Mouse (Mus musculus): Measurements from ENCODE around the gene Mier2.

Mier2 gene

DNA sequence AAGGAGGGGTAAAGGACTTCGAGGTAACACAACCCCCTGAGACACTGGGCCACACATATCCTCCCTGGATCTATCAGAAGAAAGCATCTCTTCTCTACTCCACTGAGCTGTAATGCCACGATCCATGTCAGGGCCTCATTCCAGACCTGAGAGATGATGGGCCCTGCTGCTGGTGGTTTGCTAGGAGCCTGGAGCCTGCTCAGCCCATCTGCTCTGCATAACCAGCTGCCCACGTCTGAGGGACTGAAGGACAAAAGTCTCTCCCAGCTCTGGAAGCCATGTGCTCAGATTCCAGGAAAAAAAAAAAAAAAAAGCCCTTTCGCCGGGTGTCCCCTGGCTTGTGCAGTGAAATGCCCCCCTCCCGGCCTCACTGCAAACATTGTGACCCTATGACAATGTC, 20.8 kb upstream of the Mier2 start:
- no peak for DNase-seq (ENCODE audit: low read depth, low spot score)

DNA sequence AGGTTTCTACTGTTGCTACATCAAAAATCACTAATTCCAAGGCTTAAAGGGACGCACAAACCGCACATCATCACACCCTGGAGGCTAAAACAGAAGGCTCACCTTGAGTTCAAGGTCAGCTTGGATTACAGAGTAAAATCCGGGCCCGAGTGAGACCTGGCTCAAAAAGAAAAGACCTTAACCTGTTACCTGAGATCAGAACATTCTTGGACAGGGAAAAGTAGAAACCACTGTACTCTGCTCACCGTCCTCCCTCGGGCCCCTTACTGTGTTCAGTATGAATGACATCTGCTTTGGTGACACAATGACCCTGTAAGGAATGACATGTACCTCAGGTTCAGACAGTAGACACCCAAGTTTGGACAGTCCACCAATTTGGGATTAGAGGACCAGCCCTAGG, 19.8 kb upstream of the Mier2 start:
- DNase-seq (ENCODE audit: low read depth, low spot score), result no peak

DNA sequence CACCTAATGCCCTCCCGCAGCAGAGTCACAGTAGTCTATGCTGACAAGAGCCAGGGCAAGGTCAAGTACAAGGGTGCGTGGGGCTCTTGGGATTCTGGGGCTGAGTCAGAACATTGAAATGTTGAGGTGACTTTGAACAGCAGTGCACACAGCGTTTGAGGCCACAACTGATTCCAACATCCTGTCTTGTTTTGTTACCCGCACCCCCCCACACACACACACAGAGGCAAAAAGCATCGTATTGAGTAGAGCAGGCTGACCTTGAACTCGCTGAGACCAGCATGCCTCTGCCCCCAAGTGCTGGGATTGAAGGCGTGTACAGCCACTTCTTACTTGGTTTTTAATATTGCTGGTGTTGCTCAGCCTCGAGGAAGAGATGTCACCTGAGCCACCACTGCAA, 19.4 kb upstream of the Mier2 start:
- DNase-seq (ENCODE audit: low read depth, low spot score), result peak; percentile 40

DNA sequence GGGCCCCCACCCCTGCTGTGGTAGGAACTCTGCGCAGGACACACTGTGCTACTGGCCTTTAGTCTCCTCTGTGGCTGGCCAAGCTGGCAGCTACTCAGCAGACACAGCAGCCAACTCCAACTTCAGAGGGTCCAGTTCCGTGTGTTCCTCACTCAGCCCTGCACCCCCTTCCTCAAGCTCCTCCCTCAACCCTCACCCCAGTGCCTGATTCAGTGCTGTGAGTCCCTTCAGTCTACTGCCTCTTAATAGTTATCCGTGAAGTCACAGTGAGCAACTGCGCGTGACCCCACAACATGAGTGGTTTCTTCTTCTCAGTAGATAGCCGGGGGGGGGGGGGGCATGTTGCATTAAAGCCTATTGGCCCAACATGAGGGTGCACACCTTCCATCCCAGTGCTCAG, 18.6 kb upstream of the Mier2 start:
- no peak for DNase-seq (ENCODE audit: low read depth, low spot score)

DNA sequence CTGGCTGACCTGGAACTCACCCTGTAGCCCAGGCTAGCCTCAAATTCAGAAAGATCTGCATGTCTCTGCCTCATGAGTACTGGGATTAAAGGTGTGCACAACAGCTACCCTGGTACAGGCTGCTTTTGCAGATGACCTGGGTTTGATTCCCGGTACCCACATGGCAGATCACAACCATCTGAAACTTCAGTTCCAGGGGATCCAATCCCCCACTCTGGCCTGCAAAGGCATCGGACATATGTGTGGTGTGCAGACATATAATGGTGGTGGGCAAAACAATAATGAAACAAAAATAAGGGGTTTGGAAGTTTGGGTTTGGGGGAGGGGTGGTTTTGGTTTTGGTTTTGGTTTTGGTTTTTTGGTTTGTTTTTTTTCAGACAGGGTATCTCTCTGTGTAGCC, 16.3 kb upstream of the Mier2 start:
- no peak for DNase-seq (ENCODE audit: low read depth, low spot score)

DNA sequence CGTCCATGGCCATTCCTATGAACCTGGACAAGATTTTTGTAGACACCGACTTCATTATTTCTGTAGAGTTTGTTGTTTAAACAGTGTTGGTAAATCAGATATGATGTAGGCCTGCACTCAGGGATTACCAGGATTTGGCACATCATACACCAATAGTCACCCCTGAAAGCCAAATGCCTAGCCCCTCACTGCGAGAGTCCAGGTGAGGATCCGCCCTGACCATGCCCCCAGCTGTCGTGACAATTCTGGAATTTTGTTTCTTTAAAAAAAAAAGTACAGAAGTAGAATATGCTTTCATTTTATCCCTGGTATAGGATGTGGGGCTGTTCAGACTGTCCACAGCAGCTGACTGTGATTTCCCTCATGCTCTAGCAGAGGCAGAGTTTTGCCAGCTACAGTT, 14.9 kb upstream of the Mier2 start:
- DNase-seq (ENCODE audit: low read depth, low spot score), result no peak

DNA sequence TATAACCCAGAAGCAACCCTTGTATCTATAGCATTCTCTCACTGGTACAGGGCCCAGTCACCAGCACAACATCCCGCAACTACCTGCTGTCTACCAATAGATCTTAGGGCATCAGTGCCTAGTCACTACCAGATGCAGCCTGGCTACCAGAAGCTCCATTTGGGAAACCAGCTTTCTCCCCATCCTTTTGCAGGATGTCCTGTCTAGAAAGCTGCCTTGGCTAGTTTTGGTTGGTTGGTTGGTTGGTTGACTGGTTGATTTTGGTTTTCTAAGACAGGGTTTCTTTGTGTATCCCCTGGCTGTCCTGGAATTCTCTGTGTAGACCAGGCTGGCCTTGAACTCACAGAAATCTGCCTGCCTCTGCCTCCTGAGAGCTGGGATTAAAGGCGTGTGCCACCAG, 4.7 kb upstream of the Mier2 start:
- no peak for DNase-seq (ENCODE audit: low read depth, low spot score)

DNA sequence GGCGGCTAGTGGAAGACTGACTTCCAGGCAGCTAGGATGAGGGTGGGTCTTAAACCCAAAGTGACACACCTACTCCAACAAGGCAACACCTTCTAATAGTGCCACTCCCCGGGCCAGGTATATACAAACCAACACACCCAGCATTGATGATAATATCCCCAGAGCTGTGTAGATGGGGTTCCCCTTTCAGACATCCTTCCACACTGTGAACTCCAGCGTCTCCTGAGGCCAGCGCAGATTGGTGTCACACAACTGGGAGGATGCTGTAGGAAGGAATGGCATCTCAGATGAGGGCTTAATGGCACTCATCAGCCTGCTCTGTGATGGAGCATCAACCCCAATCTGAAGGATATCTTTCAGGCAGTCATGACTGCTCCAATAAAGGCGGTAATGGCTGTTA, 2.5 kb upstream of the Mier2 start:
- DNase-seq (ENCODE audit: low read depth, low spot score), result no peak

DNA sequence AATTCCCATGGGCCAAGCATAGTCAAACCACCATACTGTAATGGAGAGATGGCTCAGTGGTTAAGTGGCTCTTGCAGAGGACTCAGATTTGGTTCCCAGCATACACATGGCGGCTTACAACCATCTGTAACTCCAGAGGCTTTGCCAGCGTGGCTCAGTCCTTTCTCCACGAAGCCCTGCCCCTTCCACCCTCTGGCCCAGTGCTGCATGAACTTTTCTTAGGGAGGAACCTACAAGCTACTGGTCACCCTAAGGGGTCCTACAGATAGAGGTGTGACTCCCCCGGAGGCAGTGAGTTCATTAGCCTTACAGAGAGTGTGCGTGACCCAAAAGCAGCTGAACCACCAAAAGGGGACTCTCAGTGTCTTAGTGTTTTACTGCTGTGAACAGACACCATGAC, 2.0 kb upstream of the Mier2 start:
- no peak for DNase-seq (ENCODE audit: low read depth, low spot score)

DNA sequence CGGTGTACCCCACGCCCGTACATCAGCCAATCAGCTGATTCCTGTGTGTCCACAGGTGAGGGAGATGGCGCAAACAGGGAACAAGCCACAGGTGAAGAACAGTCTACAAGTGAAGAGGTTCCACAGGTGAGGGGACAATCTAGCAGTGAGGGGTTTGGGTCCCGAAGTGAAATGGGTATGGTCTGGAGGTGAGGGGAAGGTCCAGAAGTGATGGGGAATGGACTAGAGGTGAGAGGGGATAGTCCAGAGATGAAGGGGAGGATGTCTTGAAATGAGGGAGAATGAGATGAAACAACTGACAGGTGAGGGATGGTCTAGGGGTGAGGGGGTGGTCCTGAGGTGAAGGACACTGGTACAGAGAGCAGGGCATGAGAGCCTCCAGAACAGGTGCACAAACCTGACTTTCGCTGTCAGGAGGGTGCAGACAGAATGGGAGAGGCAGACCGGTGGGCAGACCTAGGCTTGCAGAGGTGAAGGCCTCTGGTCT, 282 bp upstream of the Mier2 start:
- DNase-seq (ENCODE audit: low read depth, low spot score), result no peak

DNA sequence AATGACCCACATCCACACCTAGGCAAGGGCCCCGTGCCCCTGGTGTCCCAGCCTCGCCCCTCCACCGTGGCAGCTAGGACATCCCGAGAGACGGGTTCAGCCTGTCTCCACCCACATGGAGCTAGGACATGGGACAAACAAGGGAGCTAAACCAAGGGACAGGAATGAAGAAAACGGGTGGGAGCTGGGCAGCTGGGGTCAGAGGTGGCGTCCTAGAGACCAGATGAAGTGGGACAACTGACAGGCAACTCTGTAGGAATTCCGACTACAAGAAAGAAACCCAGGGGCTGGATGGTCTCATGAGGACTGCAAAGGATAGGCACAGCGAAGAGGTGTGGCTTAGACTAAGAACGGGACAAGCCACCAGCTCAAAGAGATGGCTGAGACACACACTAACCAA, 1.3 kb downstream of the Mier2 start:
- no peak for DNase-seq (ENCODE audit: low read depth, low spot score)

DNA sequence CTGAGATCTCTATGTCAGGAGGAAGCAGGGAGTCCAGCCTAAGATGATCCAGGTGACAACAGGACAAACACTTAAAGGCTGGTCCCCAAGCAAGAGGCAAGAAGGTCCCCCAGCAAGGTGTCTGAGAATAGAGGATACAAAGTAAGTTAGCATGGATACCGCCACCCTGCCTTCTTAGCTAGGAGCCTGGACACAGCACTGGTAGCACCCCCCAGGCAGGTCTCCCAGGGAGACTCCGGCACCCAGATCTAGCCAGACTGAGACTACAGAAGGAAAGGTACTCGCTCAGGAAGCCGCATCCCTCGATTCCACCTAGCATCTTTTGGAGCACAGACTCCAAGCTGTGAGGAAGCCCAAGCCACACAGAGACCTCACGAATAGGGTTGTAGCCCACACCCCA, 1.8 kb downstream of the Mier2 start:
- DNase-seq (ENCODE audit: low read depth, low spot score), result no peak

DNA sequence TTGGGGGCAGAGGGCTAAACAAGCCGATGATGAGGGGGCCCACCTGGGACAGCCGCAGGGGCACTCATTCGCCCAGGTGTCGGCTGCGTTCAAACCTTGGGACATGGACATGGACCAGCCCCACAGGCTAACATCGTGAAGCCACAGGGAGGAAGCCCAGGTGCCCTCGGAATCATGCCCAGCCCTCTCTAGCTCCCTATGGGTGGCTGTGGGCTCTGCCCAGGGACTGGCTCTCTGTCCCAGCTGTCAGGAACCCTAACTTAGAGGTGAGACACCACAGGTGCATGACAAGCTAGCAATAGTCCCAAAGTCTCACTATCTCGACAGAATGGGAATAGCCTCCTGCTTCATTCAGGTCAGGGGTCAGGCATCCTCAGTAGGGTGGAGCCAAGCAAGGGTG, 2.5 kb downstream of the Mier2 start:
- no peak for DNase-seq (ENCODE audit: low read depth, low spot score)

DNA sequence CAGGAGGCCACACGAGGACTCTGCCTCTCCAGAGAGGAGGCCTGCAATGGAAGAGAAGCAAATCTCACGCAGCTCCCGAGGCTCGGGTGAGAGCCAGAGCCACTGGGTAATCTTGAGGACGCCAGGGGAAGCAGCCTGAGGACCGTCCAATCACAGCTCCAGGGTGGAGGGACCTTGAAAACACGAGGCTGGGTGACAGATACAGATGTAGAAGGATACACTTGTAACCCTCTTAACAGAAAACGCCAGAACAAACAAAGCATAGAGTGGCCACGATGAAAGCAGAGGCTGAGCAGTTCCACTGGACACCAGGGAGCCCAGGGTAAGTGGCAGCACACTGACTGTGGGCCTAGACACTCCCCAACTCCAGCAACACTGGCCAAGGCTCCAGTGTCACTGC, 4.6 kb downstream of the Mier2 start:
- no peak for DNase-seq (ENCODE audit: low read depth, low spot score)

DNA sequence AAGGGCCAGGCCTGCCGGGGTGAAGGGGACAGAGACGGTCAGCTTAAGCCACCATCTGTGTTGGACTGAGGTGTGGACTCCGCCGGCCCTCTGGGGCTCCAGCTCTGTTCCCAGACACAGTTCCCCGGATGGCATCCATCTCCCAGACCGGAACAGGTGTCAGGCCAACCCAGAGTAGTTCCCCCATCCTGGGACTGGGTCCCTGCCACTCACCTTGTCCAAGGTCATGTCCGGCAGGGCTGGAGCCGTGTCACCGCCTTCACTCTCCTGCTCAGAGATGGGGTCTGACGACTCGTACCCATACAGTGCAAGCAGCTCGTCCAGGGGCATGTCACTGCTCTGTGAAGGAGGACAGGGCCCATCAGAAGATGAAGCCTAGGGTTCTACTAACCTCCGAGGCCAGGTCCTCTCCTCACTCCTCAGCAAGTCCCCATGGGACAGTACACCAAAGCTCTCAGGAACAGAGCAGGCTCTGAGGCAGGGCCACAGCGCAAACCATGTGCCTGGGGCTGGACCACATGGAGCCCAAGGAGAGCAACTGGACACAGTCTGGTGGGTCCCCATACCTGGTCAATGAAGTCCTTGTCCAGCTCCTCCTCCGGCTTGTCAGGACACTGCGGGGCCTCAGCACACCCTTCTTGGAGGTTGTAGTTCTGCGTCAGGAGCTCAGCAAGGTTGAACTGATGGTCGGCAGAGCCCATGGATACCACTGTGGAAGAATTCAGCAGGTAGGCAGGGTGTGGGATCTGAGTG, 5.9 kb downstream of the Mier2 start:
- no peak for DNase-seq (ENCODE audit: low read depth, low spot score)

DNA sequence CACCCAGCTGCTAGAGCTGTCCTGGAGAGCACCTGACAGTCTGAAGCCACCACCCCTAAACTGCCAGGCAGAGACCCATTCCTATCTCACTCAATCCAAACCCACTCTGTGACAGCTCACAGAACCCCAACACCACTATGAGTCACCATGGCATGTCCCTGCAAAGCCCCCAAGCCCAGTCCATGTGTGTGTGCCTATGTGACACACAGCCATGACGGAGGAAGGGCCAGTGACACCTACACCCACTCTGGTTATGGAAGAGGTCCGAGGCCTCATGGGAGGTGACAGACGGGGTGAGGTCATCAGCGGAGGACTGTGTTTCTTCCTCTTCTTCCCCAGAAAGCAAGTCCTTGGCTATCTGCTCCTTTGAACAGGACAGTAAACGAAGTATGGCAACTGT, 6.5 kb downstream of the Mier2 start:
- no peak for DNase-seq (ENCODE audit: low read depth, low spot score)

DNA sequence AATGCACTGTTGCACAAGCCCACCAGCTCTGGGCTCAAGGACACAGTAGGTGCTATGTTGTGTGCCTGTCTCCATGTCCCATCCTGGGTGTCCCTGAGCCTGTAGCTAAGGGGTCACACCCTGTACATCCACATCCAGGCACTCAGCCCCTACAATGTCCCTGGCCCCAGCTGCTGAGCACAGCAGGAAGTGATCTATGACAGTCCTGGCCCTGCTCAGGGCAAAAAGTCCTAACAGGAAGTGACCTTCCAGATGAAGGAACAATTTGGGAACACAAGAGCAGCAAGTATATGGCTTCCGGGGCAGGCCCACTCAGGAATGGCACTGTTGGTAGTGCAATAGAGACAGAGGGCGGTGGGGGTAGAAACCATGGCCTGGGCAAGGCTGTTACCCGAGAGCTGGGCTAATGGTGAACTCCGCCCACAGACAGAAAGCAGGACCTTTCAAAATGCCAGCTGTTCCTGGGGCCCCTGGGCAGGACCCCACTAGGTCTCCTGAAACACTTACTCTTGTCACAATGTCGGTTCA, 7.8 kb downstream of the Mier2 start:
- DNase-seq (ENCODE audit: low read depth, low spot score), result no peak

DNA sequence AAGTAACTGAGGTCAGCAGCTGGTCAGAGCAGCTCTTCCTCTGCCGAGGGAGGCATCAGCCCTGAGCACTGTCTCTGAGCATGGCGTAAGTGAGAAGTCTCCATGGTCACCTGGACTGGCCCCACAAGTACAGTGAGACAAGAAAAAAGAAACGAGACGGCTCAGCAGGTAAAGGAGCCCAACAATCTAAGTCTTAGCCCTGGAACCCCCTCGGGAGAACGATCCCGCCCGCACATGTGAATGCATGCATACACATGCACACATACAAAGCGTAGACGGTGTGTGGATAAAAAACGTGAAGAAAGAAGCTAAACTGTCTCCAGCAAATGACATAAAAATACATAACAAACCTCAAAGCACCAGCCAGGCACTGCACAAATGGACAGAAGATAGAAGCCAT, 8.5 kb downstream of the Mier2 start:
- DNase-seq (ENCODE audit: low read depth, low spot score), result no peak

DNA sequence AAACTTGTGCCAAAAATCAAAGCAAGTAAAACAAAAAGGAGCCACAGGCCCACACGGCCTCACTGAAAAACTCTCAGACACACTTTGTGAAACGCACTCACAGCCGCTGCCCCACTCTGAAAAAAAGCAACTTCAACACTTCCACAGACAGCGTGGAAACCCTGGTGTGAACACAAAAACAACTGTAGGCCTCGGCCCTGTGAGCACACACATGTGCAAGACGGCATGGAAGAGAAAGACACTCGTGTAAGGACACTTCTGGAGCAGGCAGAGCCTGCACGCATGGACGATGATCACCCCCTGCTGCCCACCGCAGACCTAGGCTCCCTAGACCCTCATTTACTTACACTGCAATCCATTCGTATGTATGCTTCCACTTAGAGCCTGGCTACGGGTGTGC, 9.1 kb downstream of the Mier2 start:
- no peak for DNase-seq (ENCODE audit: low read depth, low spot score)

DNA sequence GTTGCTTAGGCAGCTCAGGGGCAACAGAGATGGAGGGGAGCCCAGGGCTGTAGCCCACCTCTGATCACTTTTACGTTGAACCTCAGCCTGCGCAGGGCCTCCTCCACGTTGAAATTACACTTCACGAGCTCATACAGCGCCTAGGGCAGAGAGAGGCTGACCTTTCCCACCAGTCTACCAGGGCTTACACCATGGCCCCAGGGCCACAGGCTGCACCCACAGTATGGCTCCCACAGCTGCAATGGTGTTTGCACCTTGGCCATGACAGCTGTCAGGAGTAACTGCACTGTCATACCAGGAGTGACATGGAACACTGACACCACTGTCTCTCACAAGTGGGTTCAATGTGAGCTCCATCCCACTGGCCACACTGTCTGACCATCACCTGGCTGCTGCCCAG, 10.4 kb downstream of the Mier2 start:
- DNase-seq (ENCODE audit: low read depth, low spot score), result no peak

DNA sequence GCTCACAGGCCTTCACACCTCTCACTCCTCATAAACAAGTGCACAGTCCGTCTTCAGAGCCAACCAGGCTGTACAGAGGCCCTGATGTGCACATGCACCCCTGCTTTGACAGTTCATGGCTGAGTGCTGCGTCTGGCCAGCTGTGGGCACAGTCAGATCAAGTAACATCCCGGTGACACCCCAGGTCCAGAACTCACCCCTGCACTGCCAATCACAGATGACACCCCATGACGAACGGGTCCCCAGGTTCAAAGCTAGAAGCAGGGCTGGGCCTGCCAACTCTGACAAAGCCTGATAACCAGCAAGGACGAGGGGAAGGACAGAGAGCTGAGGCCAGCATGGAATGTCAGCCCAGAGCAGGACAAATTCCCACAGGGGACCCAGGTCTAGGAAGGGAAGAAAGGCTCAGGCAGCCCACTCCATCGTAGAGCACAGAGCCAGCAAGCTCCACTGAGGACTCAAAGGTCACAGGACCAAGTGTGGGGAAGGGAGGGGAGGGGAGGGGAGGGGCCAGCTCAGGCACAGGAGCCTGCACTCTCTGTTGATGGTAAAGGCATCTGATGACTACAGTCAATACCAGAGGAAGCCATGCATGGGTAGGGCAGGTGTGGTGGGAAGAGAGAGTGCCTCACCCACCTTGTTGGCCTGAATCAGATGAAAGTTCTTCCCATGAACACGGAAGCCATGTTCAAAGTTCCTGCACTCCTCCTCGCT, 11.0 kb downstream of the Mier2 start:
- DNase-seq (ENCODE audit: low read depth, low spot score), result no peak

DNA sequence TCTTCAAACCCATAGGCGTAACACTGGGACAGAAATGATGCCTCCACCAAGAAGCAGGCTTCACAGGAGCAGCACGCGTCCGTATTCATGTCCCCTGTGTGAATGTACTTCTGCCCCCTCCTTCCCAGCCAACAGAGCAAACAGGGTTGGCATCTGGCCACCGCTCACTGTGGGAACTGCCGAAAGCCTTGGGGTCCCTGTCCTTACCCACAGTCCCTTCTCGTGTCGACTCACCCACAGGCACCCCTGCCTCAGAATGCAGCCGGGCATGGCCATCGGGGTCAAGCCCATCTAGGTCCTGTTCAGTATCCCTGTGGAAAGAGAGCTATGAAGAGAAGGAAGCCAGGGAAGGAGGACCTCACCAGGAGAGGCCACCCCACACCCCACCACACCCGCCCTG, 12.8 kb downstream of the Mier2 start:
- no peak for DNase-seq (ENCODE audit: low read depth, low spot score)

DNA sequence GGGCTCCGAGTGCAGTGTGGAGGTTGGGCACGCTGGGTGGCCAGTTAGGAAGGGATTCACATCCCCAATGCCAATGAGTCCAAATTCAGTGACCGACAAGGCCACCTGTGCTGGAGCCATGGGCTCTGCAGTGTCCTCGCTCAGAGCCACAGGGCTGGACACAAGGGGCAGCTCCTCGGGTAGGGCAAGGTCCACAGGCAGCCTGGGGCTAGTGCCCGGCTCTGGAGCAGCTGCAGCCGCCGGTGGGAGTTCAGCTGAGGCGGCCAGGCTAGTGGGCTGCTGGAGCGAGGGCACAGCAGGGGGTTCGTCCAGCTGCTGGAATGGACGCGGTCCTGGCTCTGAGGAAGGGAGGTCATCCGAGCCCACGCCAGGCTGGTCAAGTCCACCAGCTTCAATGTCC, 13.5 kb downstream of the Mier2 start:
- DNase-seq (ENCODE audit: low read depth, low spot score), result no peak

Data from ES-CJ7 (cell line).